16 mouse cellular contexts compared by ENCODE assay signal in the genomic region with DNA sequence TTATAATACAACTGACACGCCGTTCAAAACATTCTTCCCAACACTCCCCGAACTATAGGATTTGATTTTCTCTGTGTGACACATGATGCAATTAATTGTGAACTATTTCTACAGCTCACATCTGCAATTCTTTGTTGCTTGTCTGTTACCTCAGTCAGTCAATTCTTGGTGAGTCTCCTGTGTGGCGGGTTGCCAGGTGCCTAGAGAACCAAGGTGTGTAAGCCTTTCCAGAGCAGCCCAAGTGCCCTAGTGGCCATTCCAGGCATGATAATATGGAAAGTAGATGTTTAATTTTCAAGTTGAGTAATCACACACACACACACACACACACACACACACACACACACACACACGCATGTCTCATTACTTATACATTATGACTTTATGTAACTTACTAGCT.
DNase-seq lines count a peak whose midpoint lies in the region; ATAC-seq and TF ChIP-seq lines count a peak whose summit lies in the region.
"Had no signal": no experiment of that assay in that cellular context is flagged by ENCODE, and none has a peak within 500 bp of the region (broad histone marks: within the 10 kb centered on the region; RNA-seq: fewer than 3 reads in every experiment).

No protein-coding gene starts in this region.

- H3K4me3 ChIP-seq in kidney, embryonic 15.5 days (replicated peaks): no peak overlapping the region
- no peak overlapping the region for H3K4me3 ChIP-seq in midbrain, embryonic 16.5 days (ENCODE audit: low read depth, low read length)
- no peak overlapping the region for H3K4me3 ChIP-seq in midbrain, embryonic 15.5 days
- no peak overlapping the region for H3K4me3 ChIP-seq in stomach, postnatal 0 days (ENCODE audit: low read depth, low read length)
- H3K4me3 ChIP-seq: embryonic facial prominence, embryonic 10.5 days; hindbrain, embryonic 13.5 days; liver, embryonic 15.5 days; stomach, embryonic 15.5 days had no signal

- peak; percentile 33 to 36 for DNase-seq in cerebellum, adult 18-20 months
- DNase-seq in kidney, postnatal 10 days: peak; percentile 28
- peak; percentile 26 for DNase-seq in stomach, postnatal 0 days (ENCODE audit: low spot score)
- DNase-seq in layer of hippocampus, adult 9-11 months: no peak
- DNase-seq: adrenal gland, postnatal 14 days; left cerebral cortex, postnatal 4 days; thymus, postnatal 14 days had no signal

- peaks cover 5% of the 10 kb centered on the region for H3K36me3 ChIP-seq in kidney, embryonic 15.5 days
- H3K36me3 ChIP-seq in midbrain, embryonic 16.5 days (ENCODE audit: control insufficient read depth, insufficient read depth, low read length): no peaks in the 10 kb centered on the region
- no peaks in the 10 kb centered on the region for H3K36me3 ChIP-seq in midbrain, embryonic 15.5 days (replicated peaks)
- H3K36me3 ChIP-seq in stomach, postnatal 0 days (ENCODE audit: control insufficient read depth, insufficient read depth, low read length): no peaks in the 10 kb centered on the region
- H3K36me3 ChIP-seq: liver, embryonic 15.5 days; stomach, embryonic 15.5 days had no signal

- no peak overlapping the region for H3K9ac ChIP-seq in kidney, embryonic 15.5 days
- no peak overlapping the region for H3K9ac ChIP-seq in midbrain, embryonic 16.5 days (ENCODE audit: low read depth, low read length)
- H3K9ac ChIP-seq in midbrain, embryonic 15.5 days: no peak overlapping the region
- no peak overlapping the region for H3K9ac ChIP-seq in stomach, postnatal 0 days (ENCODE audit: low read length)
- H3K9ac ChIP-seq: hindbrain, embryonic 13.5 days; liver, embryonic 15.5 days; stomach, embryonic 15.5 days had no signal

- H3K4me1 ChIP-seq in kidney, embryonic 15.5 days: no peaks in the 10 kb centered on the region
- H3K4me1 ChIP-seq in midbrain, embryonic 16.5 days (ENCODE audit: control insufficient read depth, insufficient read depth, low read length): peaks cover 10% of the 10 kb centered on the region
- H3K4me1 ChIP-seq in midbrain, embryonic 15.5 days: peaks cover 15% of the 10 kb centered on the region
- no peaks in the 10 kb centered on the region for H3K4me1 ChIP-seq in stomach, postnatal 0 days (replicated peaks; ENCODE audit: control insufficient read depth, insufficient read depth)
- H3K4me1 ChIP-seq: embryonic facial prominence, embryonic 10.5 days; stomach, embryonic 15.5 days had no signal

- no peak for ATAC-seq in cerebellum, adult (ENCODE audit: insufficient number of reproducible peaks, low FRiP score, low TSS enrichment)
- ATAC-seq in kidney, embryonic 15.5 days (replicated peaks; ENCODE audit: low FRiP score): no peak
- no peak for ATAC-seq in midbrain, embryonic 16.5 days
- no peak for ATAC-seq in midbrain, embryonic 15.5 days (replicated peaks)
- ATAC-seq in stomach, postnatal 0 days (ENCODE audit: low FRiP score, low TSS enrichment): no peak

- 92% methylated on average over 5 of the region's 5 CpGs for WGBS in kidney, embryonic 15.5 days
- 91% methylated on average over 5 of the region's 5 CpGs for WGBS in midbrain, embryonic 16.5 days
- 84% methylated on average over 5 of the region's 5 CpGs for WGBS in midbrain, embryonic 15.5 days
- WGBS in stomach, postnatal 0 days: 85% methylated on average over 5 of the region's 5 CpGs

- no peak overlapping the region for H3K27ac ChIP-seq in kidney, embryonic 15.5 days
- peak overlapping the region; percentile 17; the same call in 1 of the 2 replicates for H3K27ac ChIP-seq in midbrain, embryonic 16.5 days (ENCODE audit: low read length)
- no peak overlapping the region for H3K27ac ChIP-seq in midbrain, embryonic 15.5 days
- H3K27ac ChIP-seq in stomach, postnatal 0 days (replicated peaks): no peak overlapping the region
- H3K27ac ChIP-seq: embryonic facial prominence, embryonic 10.5 days; hindbrain, embryonic 13.5 days; kidney, postnatal 0 days; liver, embryonic 15.5 days; stomach, embryonic 15.5 days had no signal

- TF ChIP-seq EP300 in stomach, postnatal 0 days (optimal IDR thresholded peaks at IDR 0.05): no peak

- peaks cover 6% of the 10 kb centered on the region; the same call in 1 of the 2 replicates for H3K9me3 ChIP-seq in kidney, embryonic 15.5 days (replicated peaks)
- H3K9me3 ChIP-seq in midbrain, embryonic 16.5 days (replicated peaks; ENCODE audit: control insufficient read depth, low read length, poor library complexity, severe bottlenecking): no peaks in the 10 kb centered on the region; the same call in 1 of the 2 replicates
- no peaks in the 10 kb centered on the region for H3K9me3 ChIP-seq in midbrain, embryonic 15.5 days
- no peaks in the 10 kb centered on the region for H3K9me3 ChIP-seq in stomach, postnatal 0 days (ENCODE audit: control insufficient read depth, low read length)
- H3K9me3 ChIP-seq: embryonic facial prominence, embryonic 10.5 days; hindbrain, embryonic 13.5 days; liver, embryonic 15.5 days; stomach, embryonic 15.5 days had no signal

- H3K4me2 ChIP-seq in kidney, embryonic 15.5 days: no peak overlapping the region
- H3K4me2 ChIP-seq in midbrain, embryonic 16.5 days (ENCODE audit: low read length): no peak overlapping the region
- no peak overlapping the region for H3K4me2 ChIP-seq in midbrain, embryonic 15.5 days
- H3K4me2 ChIP-seq in stomach, postnatal 0 days (replicated peaks; ENCODE audit: low read depth): no peak overlapping the region
- H3K4me2 ChIP-seq: hindbrain, embryonic 13.5 days; liver, embryonic 15.5 days; stomach, embryonic 15.5 days had no signal

- TF ChIP-seq CTCF in stomach, postnatal 0 days (IDR thresholded peaks at IDR 0.05; ENCODE audit: low read depth): peak; percentile 29; the same call in 1 of the 2 replicates

- no peaks in the 10 kb centered on the region for H3K27me3 ChIP-seq in kidney, embryonic 15.5 days
- no peaks in the 10 kb centered on the region for H3K27me3 ChIP-seq in midbrain, embryonic 16.5 days (ENCODE audit: control insufficient read depth, insufficient read depth, low read depth, low read length)
- no peaks in the 10 kb centered on the region for H3K27me3 ChIP-seq in midbrain, embryonic 15.5 days (replicated peaks)
- H3K27me3 ChIP-seq in stomach, postnatal 0 days (ENCODE audit: control insufficient read depth, insufficient read depth, low read length): no peaks in the 10 kb centered on the region
- H3K27me3 ChIP-seq: hindbrain, embryonic 13.5 days; liver, embryonic 15.5 days; stomach, embryonic 15.5 days had no signal
